Mouse (Mus musculus) layer of hippocampus, postnatal 36 days (tissue): ENCODE measurements around the gene Zfp697. TPM values are rescaled to one million over a fixed set of nuclear protein-coding genes. Genes with fewer than 3 reads are reported as not detected.
"Not testable (repeated sequence)": the region's sequence is repeated elsewhere in the genome, so short reads cannot be mapped to it uniquely, and the experiment has no call there.

Experiments used
- DNase-seq, 2 experiments: peaks; one replicate each; pipeline ENCODE4 v3.0.0; 2022
- total RNA-seq, 2 experiments: library from RNA; stranded (reverse); gene quantifications; 2 replicates each; pipeline ENCODE4 v1.2.3; 2021

The Zfp697 gene
- total RNA-seq, 2 experiments from 2014 or later = 27.8 to 28.2 TPM

- DNase-seq = no peak
These were observed 300.1 kb downstream of the Zfp697 start for GRCm38 (mm10) chr3:98682401-98682800.

- no peak for DNase-seq
These were observed 338.5 kb downstream of the Zfp697 start for GRCm38 (mm10) chr3:98720740-98721139.

- DNase-seq = no peak
These were observed 342.1 kb downstream of the Zfp697 start, which contains the start of gene Hsd3b2 for GRCm38 (mm10) chr3:98724376-98724775. TSS of gene Hsd3b2 (minus strand) at chr3:98724543.

GRCm38 (mm10) chr3:98726281-98726680, 344.0 kb downstream of the Zfp697 start:
- no peak for DNase-seq

- no peak for DNase-seq
These were observed 351.5 kb downstream of the Zfp697 start for GRCm38 (mm10) chr3:98733724-98734123.

GRCm38 (mm10) chr3:98734340-98734739, 352.1 kb downstream of the Zfp697 start:
- DNase-seq = no peak

- DNase-seq = not testable (repeated sequence)
These were observed 358.8 kb downstream of the Zfp697 start for GRCm38 (mm10) chr3:98741043-98741442.

GRCm38 (mm10) chr3:98752171-98752570, 369.9 kb downstream of the Zfp697 start:
- DNase-seq = no peak

- DNase-seq = no peak
These were observed 374.6 kb downstream of the Zfp697 start for GRCm38 (mm10) chr3:98756836-98757235.

GRCm38 (mm10) chr3:98764155-98764554, 381.9 kb downstream of the Zfp697 start:
- no peak for DNase-seq

GRCm38 (mm10) chr3:98780921-98781320, 398.7 kb downstream of the Zfp697 start:
- DNase-seq = no peak

- DNase-seq = no peak
These were observed 400.1 kb downstream of the Zfp697 start for GRCm38 (mm10) chr3:98782181-98782868.

GRCm38 (mm10) chr3:98786551-98786950, 404.3 kb downstream of the Zfp697 start:
- no peak for DNase-seq

Other genes with a start within 250 kb of the Zfp697 start
- gene Adam30, start 221.8 kb upstream of the Zfp697 start, total RNA-seq = not detected
- not detected for gene Reg4, start 160.3 kb upstream of the Zfp697 start, total RNA-seq
- 1 to 10 TPM; 8.9 to 9.9 TPM for gene Hmgcs2, start 102.0 kb upstream of the Zfp697 start, total RNA-seq
- 10 to 100 TPM; 69.9 to 76.2 TPM for gene Phgdh, start 42.5 kb upstream of the Zfp697 start, total RNA-seq
- not detected for gene Gm4450, start 74.7 kb downstream of the Zfp697 start, total RNA-seq
- not detected for gene Hsd3b4, start 128.1 kb downstream of the Zfp697 start, total RNA-seq
- not detected for gene Gm10681, start 206.3 kb downstream of the Zfp697 start, total RNA-seq
- not detected for gene Hsd3b5, start 247.8 kb downstream of the Zfp697 start, total RNA-seq